Comparison of ENCODE assay signal across 8 mouse cellular contexts in genomic region chr9:67137681-67138080, GRCm38 (mm10).
DNase-seq lines count a peak whose midpoint lies in the region; ATAC-seq lines count a peak whose summit lies in the region.

No protein-coding gene starts in this region.

- H3K9me3 ChIP-seq in liver, embryonic 11.5 days (ENCODE audit: control insufficient read depth, low read length): no peaks in the 10 kb centered on the region
- no peaks in the 10 kb centered on the region for H3K9me3 ChIP-seq in embryonic facial prominence, embryonic 13.5 days

- H3K4me2 ChIP-seq in liver, embryonic 11.5 days: no peak overlapping the region
- H3K4me2 ChIP-seq in embryonic facial prominence, embryonic 13.5 days: no peak overlapping the region

- H3K4me3 ChIP-seq in liver, embryonic 11.5 days (ENCODE audit: low read depth, low read length): no peak overlapping the region
- H3K4me3 ChIP-seq in embryonic facial prominence, embryonic 13.5 days: no peak overlapping the region

- peak overlapping the region; percentile 32; the same call in 1 of the 2 replicates for H3K27ac ChIP-seq in liver, embryonic 11.5 days (ENCODE audit: low read depth, low read length)
- peak overlapping the region; percentile 66 for H3K27ac ChIP-seq in embryonic facial prominence, embryonic 13.5 days

- peaks cover 11% of the 10 kb centered on the region for H3K4me1 ChIP-seq in liver, embryonic 11.5 days (replicated peaks; ENCODE audit: control insufficient read depth, insufficient read depth, low read length)
- H3K4me1 ChIP-seq in embryonic facial prominence, embryonic 13.5 days: peaks cover 34% of the 10 kb centered on the region

- H3K36me3 ChIP-seq in liver, embryonic 11.5 days (ENCODE audit: control insufficient read depth, insufficient read depth, low read length): no peaks in the 10 kb centered on the region
- no peaks in the 10 kb centered on the region for H3K36me3 ChIP-seq in embryonic facial prominence, embryonic 13.5 days

- H3K27me3 ChIP-seq in liver, embryonic 11.5 days (replicated peaks; ENCODE audit: control insufficient read depth, insufficient read depth, low read length): no peaks in the 10 kb centered on the region
- no peaks in the 10 kb centered on the region for H3K27me3 ChIP-seq in embryonic facial prominence, embryonic 13.5 days

- H3K9ac ChIP-seq in liver, embryonic 11.5 days (ENCODE audit: low read depth, low read length): no peak overlapping the region
- H3K9ac ChIP-seq in embryonic facial prominence, embryonic 13.5 days: 0 out of 2 replicates have a peak overlapping the region, but pooled peaks have one; percentile 51

- no peak for DNase-seq in liver, embryonic 11.5 days (ENCODE audit: low spot score)
- no peak for DNase-seq in liver
- DNase-seq in kidney, adult 18-20 months: peak; percentile 32
- peak; percentile 40 for DNase-seq in right cerebral cortex, postnatal 25 days
- no peak for DNase-seq in urinary bladder, postnatal 25 days (ENCODE audit: low spot score)
- DNase-seq in cerebellum, postnatal 10 days: no peak
- DNase-seq in lung, postnatal 4 days: no peak

- ATAC-seq in liver, embryonic 11.5 days (replicated peaks; ENCODE audit: low FRiP score): no peak
- no peak for ATAC-seq in embryonic facial prominence, embryonic 13.5 days (ENCODE audit: insufficient number of reproducible peaks, insufficient read depth, low FRiP score, low TSS enrichment, low read depth)

- 42% methylated on average over 5 of the region's 5 CpGs for WGBS in liver, embryonic 11.5 days
- 30% methylated on average over 5 of the region's 5 CpGs for WGBS in embryonic facial prominence, embryonic 13.5 days

Comparison
In these comparisons a context has a peak if more than half of its experiments do, and no peak if none do; other contexts are left out.
1. DNase-seq: peak in kidney, adult 18-20 months (single experiment) and right cerebral cortex, postnatal 25 days (single experiment); none in liver, embryonic 11.5 days (single experiment), liver (single experiment), urinary bladder, postnatal 25 days (single experiment), cerebellum, postnatal 10 days (0 of 2) and lung, postnatal 4 days (0 of 2).